Mouse (Mus musculus): ENCODE results near the gene Raph1. TPM values are rescaled to one million over a fixed set of nuclear protein-coding genes. Genes with fewer than 3 reads are reported as not detected.

Gene Raph1
- not detected in 2 replicates for polyA plus RNA-seq (2012; ENCODE audit: insufficient read depth, insufficient read length, low replicate concordance, missing spikeins)

- Histone ChIP-seq H3K4me1 (ENCODE audit: control insufficient read depth, insufficient read depth, low read length) (no peaks in the 10 kb centered on the region), H3K27ac (ENCODE audit: insufficient read depth, low read depth, low read length) (peak within 1 kb of the TSS; percentile 59), H3K4me3 (ENCODE audit: insufficient read depth, low read depth, low read length) (peak within 1 kb of the TSS; percentile 96)
- WGBS = under 1% methylated on average over 85 of the region's 92 CpGs
- peak; percentile 59 for TF ChIP-seq POLR2A (IDR thresholded peaks at IDR 0.05; ENCODE audit: insufficient read depth, low read depth, low read length)
- no peak for TF ChIP-seq CTCF (IDR thresholded peaks at IDR 0.05; ENCODE audit: insufficient read depth, low read depth, low read length)
These were observed at the start of gene Raph1 for GRCm38 (mm10) chr1:60566631-60567311. Gene Raph1 (minus strand): TSS chr1:60567104.

GRCm38 (mm10) chr1:60615703-60616102, 48.8 kb upstream of the Raph1 start:
- TF ChIP-seq POLR2A (IDR thresholded peaks at IDR 0.05; ENCODE audit: insufficient read depth, low read depth, low read length) (no peak), CTCF (IDR thresholded peaks at IDR 0.05; ENCODE audit: insufficient read depth, low read depth, low read length) (no peak)
- Histone ChIP-seq H3K27ac (ENCODE audit: insufficient read depth, low read depth, low read length) (no peak overlapping the region), H3K4me1 (ENCODE audit: control insufficient read depth, insufficient read depth, low read length) (no peaks in the 10 kb centered on the region), H3K4me3 (ENCODE audit: insufficient read depth, low read depth, low read length) (no peak overlapping the region)
- WGBS = 86% methylated on average over 1 of the region's 1 CpGs

GRCm38 (mm10) chr1:60614902-60615301, 48.0 kb upstream of the Raph1 start:
- Histone ChIP-seq H3K4me3 (ENCODE audit: insufficient read depth, low read depth, low read length) (no peak overlapping the region), H3K27ac (ENCODE audit: insufficient read depth, low read depth, low read length) (no peak overlapping the region), H3K4me1 (ENCODE audit: control insufficient read depth, insufficient read depth, low read length) (no peaks in the 10 kb centered on the region)
- TF ChIP-seq CTCF (IDR thresholded peaks at IDR 0.05; ENCODE audit: insufficient read depth, low read depth, low read length) (no peak), POLR2A (IDR thresholded peaks at IDR 0.05; ENCODE audit: insufficient read depth, low read depth, low read length) (no peak)
- 71% methylated on average over 1 of the region's 1 CpGs for WGBS

DNA sequence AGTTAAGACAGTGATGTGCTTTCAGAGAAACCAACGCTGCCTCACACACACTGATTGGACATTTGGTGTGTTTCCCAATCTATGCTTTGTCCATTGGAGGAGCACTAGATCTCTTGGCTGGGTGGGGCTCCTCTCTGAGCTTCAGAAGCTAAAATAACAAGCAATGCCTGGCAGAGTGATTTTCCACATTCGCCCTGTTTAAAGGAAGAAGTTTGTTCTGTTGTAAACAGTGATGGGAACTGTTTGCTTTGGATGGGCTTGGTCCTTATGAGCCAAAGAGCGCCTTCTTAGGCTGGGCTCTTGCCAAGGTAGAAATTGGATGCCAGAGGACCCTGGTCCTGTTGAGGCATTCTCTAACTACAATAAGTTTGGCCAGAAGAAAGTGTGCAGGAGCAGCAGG, 45.1 kb upstream of the Raph1 start:
- TF ChIP-seq CTCF (IDR thresholded peaks at IDR 0.05; ENCODE audit: insufficient read depth, low read depth, low read length) (no peak), POLR2A (IDR thresholded peaks at IDR 0.05; ENCODE audit: insufficient read depth, low read depth, low read length) (no peak)
- no peak overlapping the region for H3K4me3 ChIP-seq (ENCODE audit: insufficient read depth, low read depth, low read length)
- 53% methylated on average over 3 of the region's 3 CpGs for WGBS

GRCm38 (mm10) chr1:60610631-60611030, 43.7 kb upstream of the Raph1 start:
- no peak for TF ChIP-seq POLR2A (IDR thresholded peaks at IDR 0.05; ENCODE audit: insufficient read depth, low read depth, low read length)
- TF ChIP-seq CTCF (IDR thresholded peaks at IDR 0.05; ENCODE audit: insufficient read depth, low read depth, low read length) = no peak

More for the DNA sequence above, 45.1 kb upstream of the Raph1 start:
- no peaks in the 10 kb centered on the region for H3K4me1 ChIP-seq (ENCODE audit: control insufficient read depth, insufficient read depth, low read length)
- H3K27ac ChIP-seq (ENCODE audit: insufficient read depth, low read depth, low read length) = no peak overlapping the region

DNA sequence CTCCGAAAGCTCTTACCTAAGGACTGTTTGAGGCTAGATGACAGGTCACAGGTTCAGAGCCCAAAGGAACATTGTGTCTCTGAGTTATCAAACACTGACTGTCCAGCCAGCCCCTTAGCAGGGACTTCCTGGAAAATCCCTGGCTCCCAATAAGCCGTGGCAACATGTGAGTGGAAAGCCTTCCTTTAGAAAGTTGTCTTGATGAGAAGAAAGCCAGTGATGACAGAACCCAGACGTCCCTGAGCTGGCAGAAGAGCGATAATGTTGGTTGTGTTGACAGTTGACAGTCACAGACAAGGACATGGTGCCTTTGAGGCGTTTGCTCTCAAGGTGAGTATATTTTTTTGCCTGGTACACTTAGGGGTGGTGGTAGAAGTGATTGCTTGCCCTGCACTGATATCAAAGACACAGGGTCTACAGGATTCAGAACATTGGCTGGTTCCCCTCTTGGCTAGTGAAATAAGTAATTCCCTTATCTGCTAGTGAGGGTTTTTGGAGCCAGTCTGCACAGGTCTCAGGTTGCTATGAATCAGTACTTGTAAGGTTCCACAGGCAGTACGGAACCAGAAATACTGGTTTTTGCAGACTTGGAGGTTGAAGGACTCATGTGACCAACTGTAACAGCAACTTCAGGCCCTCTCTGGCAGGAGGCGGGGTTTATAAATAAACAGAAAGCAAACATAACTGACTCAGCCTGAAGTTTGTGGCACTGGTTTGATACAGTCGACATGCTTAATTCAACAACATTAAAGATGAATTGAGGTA, 42.3 kb upstream of the Raph1 start:
- H3K4me1 ChIP-seq (ENCODE audit: control insufficient read depth, insufficient read depth, low read length) = no peaks in the 10 kb centered on the region
- H3K4me3 ChIP-seq (ENCODE audit: insufficient read depth, low read depth, low read length) = no peak overlapping the region
- H3K27ac ChIP-seq (ENCODE audit: insufficient read depth, low read depth, low read length) = no peak overlapping the region
- TF ChIP-seq CTCF (IDR thresholded peaks at IDR 0.05; ENCODE audit: insufficient read depth, low read depth, low read length) (no peak), POLR2A (IDR thresholded peaks at IDR 0.05; ENCODE audit: insufficient read depth, low read depth, low read length) (no peak)
- WGBS = 92% methylated on average over 8 of the region's 8 CpGs

More at GRCm38 (mm10) chr1:60610631-60611030, 43.7 kb upstream of the Raph1 start:
- 76% methylated on average over 4 of the region's 4 CpGs for WGBS
- H3K4me3 ChIP-seq (ENCODE audit: insufficient read depth, low read depth, low read length) = no peak overlapping the region
- no peaks in the 10 kb centered on the region for H3K4me1 ChIP-seq (ENCODE audit: control insufficient read depth, insufficient read depth, low read length)
- H3K27ac ChIP-seq (ENCODE audit: insufficient read depth, low read depth, low read length) = no peak overlapping the region

- 61% methylated on average over 3 of the region's 3 CpGs for WGBS
- no peak overlapping the region for H3K4me3 ChIP-seq (ENCODE audit: insufficient read depth, low read depth, low read length)
- no peak for TF ChIP-seq POLR2A (IDR thresholded peaks at IDR 0.05; ENCODE audit: insufficient read depth, low read depth, low read length)
- no peak for TF ChIP-seq CTCF (IDR thresholded peaks at IDR 0.05; ENCODE audit: insufficient read depth, low read depth, low read length)
- no peak overlapping the region for H3K27ac ChIP-seq (ENCODE audit: insufficient read depth, low read depth, low read length)
- H3K4me1 ChIP-seq (ENCODE audit: control insufficient read depth, insufficient read depth, low read length) = no peaks in the 10 kb centered on the region
These were observed 37.6 kb upstream of the Raph1 start for GRCm38 (mm10) chr1:60604481-60605021.

GRCm38 (mm10) chr1:60600682-60601081, 33.8 kb upstream of the Raph1 start:
- no peaks in the 10 kb centered on the region for H3K4me1 ChIP-seq (ENCODE audit: control insufficient read depth, insufficient read depth, low read length)
- WGBS = 96% methylated on average over 6 of the region's 6 CpGs

DNA sequence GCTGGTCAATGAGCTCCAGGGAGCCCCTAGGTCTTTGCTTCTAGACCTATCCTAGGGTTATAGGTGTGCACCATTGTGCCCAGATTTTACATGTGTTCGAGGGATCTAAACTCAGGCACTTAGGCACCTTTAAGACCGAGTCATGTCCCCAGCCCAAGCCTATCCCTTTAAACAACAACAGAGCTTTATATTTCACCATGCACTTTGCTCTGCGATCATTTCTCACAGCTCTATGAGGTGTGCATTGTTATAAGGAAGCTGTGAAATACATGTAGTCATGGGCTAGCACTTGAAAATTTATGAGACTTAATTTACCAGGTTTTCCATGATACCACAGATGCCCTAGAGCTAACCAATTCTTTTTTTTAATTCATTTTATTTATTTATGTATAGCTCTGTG, 33.0 kb upstream of the Raph1 start:
- Histone ChIP-seq H3K4me3 (ENCODE audit: insufficient read depth, low read depth, low read length) (no peak overlapping the region), H3K27ac (ENCODE audit: insufficient read depth, low read depth, low read length) (no peak overlapping the region), H3K4me1 (ENCODE audit: control insufficient read depth, insufficient read depth, low read length) (no peaks in the 10 kb centered on the region)
- WGBS = 92% methylated on average over 3 of the region's 3 CpGs
- no peak for TF ChIP-seq CTCF (IDR thresholded peaks at IDR 0.05; ENCODE audit: insufficient read depth, low read depth, low read length)
- no peak for TF ChIP-seq POLR2A (IDR thresholded peaks at IDR 0.05; ENCODE audit: insufficient read depth, low read depth, low read length)

More at GRCm38 (mm10) chr1:60600682-60601081, 33.8 kb upstream of the Raph1 start:
- no peak overlapping the region for H3K4me3 ChIP-seq (ENCODE audit: insufficient read depth, low read depth, low read length)
- no peak overlapping the region for H3K27ac ChIP-seq (ENCODE audit: insufficient read depth, low read depth, low read length)
- TF ChIP-seq POLR2A (IDR thresholded peaks at IDR 0.05; ENCODE audit: insufficient read depth, low read depth, low read length) (no peak), CTCF (IDR thresholded peaks at IDR 0.05; ENCODE audit: insufficient read depth, low read depth, low read length) (no peak)

Data from olfactory bulb, adult 2 months (tissue).